In genomic region chr4:40851763-40852248, GRCm38 (mm10) we compare ENCODE assay signal across 8 mouse cellular contexts. TPM values are rescaled to one million over a fixed set of nuclear protein-coding genes. Genes with fewer than 3 reads are reported as not detected.
A peak's percentile ranks its signal among the peaks of the same experiment; 100 is the strongest.
DNase-seq lines count a peak whose midpoint lies in the region; ATAC-seq lines count a peak whose summit lies in the region.

No protein-coding gene starts in this region.

- ATAC-seq in kidney, embryonic 16.5 days (ENCODE audit: low FRiP score, low TSS enrichment): no peak
- ATAC-seq in embryonic facial prominence, embryonic 14.5 days (ENCODE audit: low read depth): no peak
- ATAC-seq in limb, embryonic 12.5 days (ENCODE audit: insufficient number of reproducible peaks, insufficient read depth, low FRiP score, low TSS enrichment, low read depth): no peak
- ATAC-seq in neural tube, embryonic 14.5 days (ENCODE audit: low read depth): no peak
- ATAC-seq in cerebellum, adult (ENCODE audit: insufficient number of reproducible peaks, low FRiP score, low TSS enrichment): no peak

- DNase-seq in kidney, postnatal 10 days: no peak
- no peak for DNase-seq in embryonic facial prominence, embryonic 14.5 days (ENCODE audit: low spot score)
- no peak for DNase-seq in gastrocnemius, adult 18-20 months (ENCODE audit: low spot score)
- no peak for DNase-seq in urinary bladder, postnatal 25 days (ENCODE audit: low spot score)

- 35% methylated on average over 4 of the region's 4 CpGs for WGBS in kidney, embryonic 16.5 days
- 44% methylated on average over 4 of the region's 4 CpGs for WGBS in embryonic facial prominence, embryonic 14.5 days
- 75% methylated on average over 4 of the region's 4 CpGs for WGBS in limb, embryonic 12.5 days
- 78% methylated on average over 4 of the region's 4 CpGs for WGBS in neural tube, embryonic 14.5 days

- H3K36me3 ChIP-seq in kidney, embryonic 16.5 days (ENCODE audit: insufficient read depth, low read length): no peaks in the 10 kb centered on the region
- H3K36me3 ChIP-seq in embryonic facial prominence, embryonic 14.5 days (ENCODE audit: control insufficient read depth, insufficient read depth, low read length): no peaks in the 10 kb centered on the region
- no peaks in the 10 kb centered on the region for H3K36me3 ChIP-seq in limb, embryonic 12.5 days
- H3K36me3 ChIP-seq in neural tube, embryonic 14.5 days (ENCODE audit: control insufficient read depth, insufficient read depth, low read length): no peaks in the 10 kb centered on the region

- peak overlapping the region; percentile 93 for H3K4me2 ChIP-seq in kidney, embryonic 16.5 days (replicated peaks; ENCODE audit: low read depth, low read length)
- H3K4me2 ChIP-seq in embryonic facial prominence, embryonic 14.5 days (ENCODE audit: low read depth, low read length): peak overlapping the region; percentile 86
- peak overlapping the region; percentile 88 for H3K4me2 ChIP-seq in limb, embryonic 12.5 days
- H3K4me2 ChIP-seq in neural tube, embryonic 14.5 days (ENCODE audit: low read depth, low read length): peak overlapping the region; percentile 73

- H3K27ac ChIP-seq in kidney, embryonic 16.5 days (ENCODE audit: low read length): peak overlapping the region; percentile 94
- H3K27ac ChIP-seq in embryonic facial prominence, embryonic 14.5 days (replicated peaks; ENCODE audit: low read depth, low read length): peak overlapping the region; percentile 94
- 0 out of 2 replicates have a peak overlapping the region, but pooled peaks have one; percentile 5 for H3K27ac ChIP-seq in limb, embryonic 12.5 days
- no peak overlapping the region for H3K27ac ChIP-seq in neural tube, embryonic 14.5 days (ENCODE audit: low read depth, low read length)

- H3K4me1 ChIP-seq in kidney, embryonic 16.5 days (ENCODE audit: insufficient read depth, low read length): peaks cover 43% of the 10 kb centered on the region
- H3K4me1 ChIP-seq in embryonic facial prominence, embryonic 14.5 days (ENCODE audit: control insufficient read depth, insufficient read depth, low read length): peaks cover 37% of the 10 kb centered on the region
- peaks cover 40% of the 10 kb centered on the region for H3K4me1 ChIP-seq in limb, embryonic 12.5 days (replicated peaks)
- H3K4me1 ChIP-seq in neural tube, embryonic 14.5 days (ENCODE audit: control insufficient read depth, insufficient read depth, low read length): peaks cover 20% of the 10 kb centered on the region

- peak overlapping the region; percentile 83 for H3K4me3 ChIP-seq in kidney, embryonic 16.5 days (ENCODE audit: low read length)
- H3K4me3 ChIP-seq in embryonic facial prominence, embryonic 14.5 days (ENCODE audit: low read depth, low read length): peak overlapping the region; percentile 90
- peak overlapping the region; percentile 75 for H3K4me3 ChIP-seq in limb, embryonic 12.5 days (replicated peaks)
- H3K4me3 ChIP-seq in neural tube, embryonic 14.5 days (ENCODE audit: low read depth, low read length): peak overlapping the region; percentile 74; the same call in 1 of the 2 replicates

- no peaks in the 10 kb centered on the region for H3K27me3 ChIP-seq in kidney, embryonic 16.5 days (ENCODE audit: insufficient read depth, low read length)
- no peaks in the 10 kb centered on the region for H3K27me3 ChIP-seq in embryonic facial prominence, embryonic 14.5 days (replicated peaks; ENCODE audit: control insufficient read depth, insufficient read depth, low read length)
- no peaks in the 10 kb centered on the region for H3K27me3 ChIP-seq in limb, embryonic 12.5 days
- no peaks in the 10 kb centered on the region for H3K27me3 ChIP-seq in neural tube, embryonic 14.5 days (ENCODE audit: control insufficient read depth, insufficient read depth, low read length)

- no peaks in the 10 kb centered on the region for H3K9me3 ChIP-seq in kidney, embryonic 16.5 days (ENCODE audit: low read length)
- H3K9me3 ChIP-seq in embryonic facial prominence, embryonic 14.5 days (ENCODE audit: control insufficient read depth, low read length): no peaks in the 10 kb centered on the region
- no peaks in the 10 kb centered on the region for H3K9me3 ChIP-seq in limb, embryonic 12.5 days
- no peaks in the 10 kb centered on the region for H3K9me3 ChIP-seq in neural tube, embryonic 14.5 days (ENCODE audit: control insufficient read depth, low read length)

- peak overlapping the region; percentile 84 for H3K9ac ChIP-seq in kidney, embryonic 16.5 days (replicated peaks; ENCODE audit: low read length)
- peak overlapping the region; percentile 89 for H3K9ac ChIP-seq in embryonic facial prominence, embryonic 14.5 days (ENCODE audit: low read depth, low read length)
- 0 out of 2 replicates have a peak overlapping the region, but pooled peaks have one; percentile 87 for H3K9ac ChIP-seq in limb, embryonic 12.5 days (replicated peaks)
- no peak overlapping the region for H3K9ac ChIP-seq in neural tube, embryonic 14.5 days (replicated peaks; ENCODE audit: low read depth, low read length)

RNA-seq across cellular contexts. Expression of gene B4galt1, which starts 2.0 kb away (rescaled TPM):
- 47.5 and 48.0 TPM in 2 replicates for polyA plus RNA-seq in kidney, embryonic 16.5 days (2015; fragmentation: Nextera tagmentation; extraction: Ambion mirVana)
- polyA plus RNA-seq in embryonic facial prominence, embryonic 14.5 days (2014; fragmentation: Nextera tagmentation; extraction: Ambion mirVana): 66.8 and 68.3 TPM in 2 replicates
- 32.9 and 37.4 TPM in 2 replicates for polyA plus RNA-seq in limb, embryonic 12.5 days (2016; fragmentation: Nextera tagmentation; extraction: Ambion mirVana)
- 5.2 and 9.9 TPM in 2 replicates for polyA plus RNA-seq in neural tube, embryonic 14.5 days (2014; fragmentation: Nextera tagmentation; extraction: Ambion mirVana)
- 10 to 100 TPM; 23.0 to 25.4 TPM for total RNA-seq in gastrocnemius, adult 18-20 months (2021)
